Mouse (Mus musculus): ENCODE results near the gene Rnls.

The Rnls gene

DNA sequence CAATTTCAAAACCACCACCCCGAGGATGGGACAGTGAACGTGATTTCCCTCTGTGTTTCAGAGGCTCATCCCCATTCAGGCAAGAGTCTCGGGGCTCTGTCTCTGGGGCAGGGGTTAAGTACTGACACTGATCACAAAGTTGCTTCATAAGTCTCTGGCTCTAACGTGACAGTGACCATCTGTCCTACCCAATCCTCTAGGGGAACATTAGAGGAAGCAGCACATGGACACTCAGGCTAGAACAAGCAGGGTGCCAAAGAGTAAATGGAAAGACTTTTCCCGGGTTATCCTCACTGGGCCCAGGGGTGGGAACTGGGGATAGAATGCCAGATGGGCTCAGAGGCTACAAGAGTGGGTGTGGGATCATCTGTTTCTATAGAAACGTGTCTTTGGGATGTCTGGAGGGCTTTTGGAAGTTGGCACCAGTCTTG is 282.1 kb downstream of the Rnls start:
- no peak for DNase-seq (ENCODE audit: low read depth, low spot score)

DNA sequence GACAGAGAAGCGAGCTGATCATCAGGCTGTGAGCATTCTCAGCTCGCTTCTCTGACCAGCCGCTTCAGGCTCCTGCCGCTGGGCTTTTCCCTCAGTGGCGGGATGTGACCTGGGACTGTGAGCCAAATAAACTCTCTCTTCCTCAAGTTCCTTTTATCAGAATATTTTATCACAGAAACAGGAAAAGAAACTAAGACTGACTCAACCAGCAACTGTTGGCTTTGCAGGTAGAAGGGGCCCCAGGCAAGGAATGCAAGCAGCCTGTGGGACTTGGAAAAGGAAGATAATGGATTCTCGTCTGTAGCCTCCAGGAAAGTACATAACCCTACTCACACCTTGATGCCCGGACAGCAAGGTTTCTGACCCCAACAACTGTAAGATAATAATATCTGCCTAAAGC is 283.0 kb downstream of the Rnls start:
- no peak for DNase-seq (ENCODE audit: low read depth, low spot score)

DNA sequence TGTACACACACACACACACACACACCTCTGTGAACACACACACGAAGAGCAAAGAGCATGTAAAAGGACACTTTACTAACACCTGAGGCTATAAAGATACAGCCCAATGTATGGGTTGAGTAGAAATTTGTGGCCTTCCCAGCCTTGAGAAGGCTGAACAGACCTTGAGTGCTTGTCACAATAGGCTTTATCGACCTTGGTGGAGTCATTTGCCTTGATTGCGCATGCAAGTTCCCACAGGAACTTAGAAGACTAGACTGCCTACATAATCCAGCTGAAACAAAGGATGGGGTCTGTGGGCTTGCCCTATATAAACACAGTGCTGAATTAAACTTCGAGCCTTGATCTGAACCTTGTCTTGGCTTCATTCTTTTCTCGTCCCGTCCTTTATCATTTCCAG is 288.2 kb downstream of the Rnls start:
- no peak for DNase-seq (ENCODE audit: low read depth, low spot score)

DNA sequence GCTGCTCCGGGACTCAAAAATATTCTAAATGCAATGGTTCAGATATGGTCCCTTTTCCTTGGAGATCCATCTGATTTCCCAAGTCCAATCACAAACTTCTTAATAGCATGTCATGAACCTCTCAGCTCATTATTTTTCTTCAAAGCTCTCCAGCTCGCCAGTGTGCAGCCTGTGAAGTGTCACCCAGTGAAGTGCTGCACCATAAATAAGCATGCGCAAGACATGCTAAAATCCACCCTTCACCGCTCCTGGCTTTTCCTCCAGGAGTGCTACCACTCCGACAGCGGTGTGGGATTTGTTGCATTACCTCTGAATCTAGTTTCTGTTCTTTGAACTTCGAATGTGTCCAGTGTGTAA is 289.3 kb downstream of the Rnls start:
- DNase-seq (ENCODE audit: low read depth, low spot score) = no peak

DNA sequence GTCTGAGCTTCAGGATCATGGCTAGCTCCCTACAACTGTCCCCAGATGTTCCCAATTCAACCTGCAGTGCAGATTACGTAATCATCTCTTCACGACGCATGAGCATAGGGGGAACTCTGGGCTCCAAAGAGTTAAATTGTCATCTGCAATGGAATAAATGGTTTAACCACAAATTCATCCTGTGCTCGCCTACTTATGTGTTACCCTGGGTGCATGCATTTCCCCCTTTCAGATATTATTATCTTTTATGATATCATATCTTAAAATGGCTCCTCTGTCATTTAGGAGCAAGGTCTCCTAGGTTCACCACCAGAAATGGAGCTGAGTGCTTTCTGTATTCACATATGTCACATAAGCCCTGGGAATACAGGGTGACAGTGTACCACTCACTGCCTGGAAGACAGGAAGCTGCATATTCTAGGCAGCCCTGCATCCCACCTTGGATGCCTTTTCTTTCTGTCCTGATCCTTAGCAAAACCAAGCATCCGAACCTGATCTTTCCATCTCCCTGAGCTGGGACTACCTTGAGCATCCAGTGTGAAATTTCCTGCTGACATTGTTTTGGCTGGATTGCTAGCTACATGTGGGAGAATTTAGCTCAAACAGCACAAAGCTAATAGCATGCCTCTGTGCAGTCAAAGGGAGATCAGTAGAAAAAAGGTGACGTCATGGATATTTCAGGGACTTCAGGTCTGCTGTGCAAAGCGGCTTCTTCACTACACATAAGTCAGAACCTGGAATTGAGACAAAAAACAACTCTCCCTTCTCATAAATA is 289.9 kb downstream of the Rnls start:
- peak; percentile 61 for DNase-seq (ENCODE audit: low read depth, low spot score)

DNA sequence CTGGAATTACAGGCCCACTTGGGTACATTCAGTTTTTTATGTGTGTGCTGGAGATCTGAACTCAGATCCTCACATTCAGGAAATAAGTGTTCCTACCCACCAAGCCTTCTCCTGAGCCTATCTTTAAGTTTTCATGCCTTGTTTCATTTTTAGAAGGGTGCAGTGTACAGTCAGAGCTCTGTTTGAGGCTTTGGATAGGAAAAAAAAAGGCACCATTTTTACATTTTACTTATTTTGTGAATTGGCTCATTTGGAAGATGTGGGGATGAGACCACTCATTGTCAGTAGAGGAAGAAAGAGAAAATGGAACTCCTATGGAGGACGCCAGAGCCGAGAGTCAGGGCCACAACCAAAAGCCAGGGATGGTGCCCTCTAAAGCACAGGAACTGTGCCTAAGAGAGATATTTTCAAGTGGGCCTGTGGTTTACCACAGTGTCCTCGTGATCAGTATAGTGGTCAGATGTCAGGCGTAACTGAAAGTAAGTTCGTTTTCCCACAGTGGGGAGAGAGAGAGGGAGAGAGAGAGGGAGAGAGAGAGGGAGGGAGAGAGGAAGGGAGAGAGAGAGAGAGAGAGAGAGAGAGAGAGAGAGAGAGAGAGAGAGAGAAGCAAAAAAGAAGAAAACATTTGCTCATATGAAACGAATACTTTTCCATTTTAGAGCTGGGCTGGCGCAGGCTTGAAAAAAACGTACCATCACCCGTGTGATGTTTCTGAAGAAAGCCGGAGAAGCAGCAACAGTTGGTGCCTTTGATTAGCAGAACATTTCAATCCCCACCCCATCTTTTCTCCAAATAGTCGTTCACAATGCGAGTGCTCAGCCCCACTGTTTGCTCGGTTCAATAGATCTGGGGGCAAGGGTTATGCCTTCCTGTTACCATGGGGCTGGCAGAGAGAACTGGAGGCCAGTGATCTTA is 290.7 kb downstream of the Rnls start:
- DNase-seq (ENCODE audit: low read depth, low spot score) = no peak

DNA sequence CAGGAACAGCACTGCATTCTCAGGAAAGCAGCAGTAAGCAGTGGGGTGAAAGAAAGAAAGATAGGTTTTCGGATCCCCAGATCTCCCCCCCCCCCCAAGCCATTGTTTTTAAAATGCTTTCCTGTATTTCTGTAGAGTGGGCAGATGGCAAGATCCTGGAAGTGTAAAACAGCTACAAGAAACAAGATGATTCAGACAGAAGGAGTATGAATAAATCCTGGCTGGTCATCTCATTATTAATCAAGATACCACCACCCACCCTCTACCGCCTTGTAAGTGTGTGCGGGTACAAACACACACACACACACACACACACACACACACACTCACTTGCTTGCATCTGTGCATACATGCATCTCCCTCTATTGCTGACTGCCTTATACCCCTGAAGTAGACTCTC is 291.5 kb downstream of the Rnls start:
- DNase-seq (ENCODE audit: low read depth, low spot score) = no peak

DNA sequence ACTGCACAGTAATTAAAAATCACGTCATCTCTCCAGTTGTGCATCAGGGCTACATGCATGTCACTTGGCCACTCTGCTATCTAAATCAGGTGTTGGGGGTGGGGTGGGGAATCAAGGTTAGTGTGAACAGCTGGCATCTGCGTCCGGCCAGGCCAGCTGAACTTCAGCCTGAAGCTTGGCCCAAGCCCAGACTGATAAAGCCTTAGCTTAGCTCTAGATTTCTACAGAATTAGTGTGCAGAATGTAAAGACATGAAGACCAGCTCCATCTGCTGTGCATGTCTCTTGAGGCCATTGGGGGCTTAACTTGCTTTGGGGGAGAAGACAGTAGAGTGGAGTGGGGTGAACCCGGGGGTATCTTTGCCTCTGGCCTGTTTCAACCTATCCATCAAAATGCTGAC is 292.1 kb downstream of the Rnls start:
- DNase-seq (ENCODE audit: low read depth, low spot score) = no peak

DNA sequence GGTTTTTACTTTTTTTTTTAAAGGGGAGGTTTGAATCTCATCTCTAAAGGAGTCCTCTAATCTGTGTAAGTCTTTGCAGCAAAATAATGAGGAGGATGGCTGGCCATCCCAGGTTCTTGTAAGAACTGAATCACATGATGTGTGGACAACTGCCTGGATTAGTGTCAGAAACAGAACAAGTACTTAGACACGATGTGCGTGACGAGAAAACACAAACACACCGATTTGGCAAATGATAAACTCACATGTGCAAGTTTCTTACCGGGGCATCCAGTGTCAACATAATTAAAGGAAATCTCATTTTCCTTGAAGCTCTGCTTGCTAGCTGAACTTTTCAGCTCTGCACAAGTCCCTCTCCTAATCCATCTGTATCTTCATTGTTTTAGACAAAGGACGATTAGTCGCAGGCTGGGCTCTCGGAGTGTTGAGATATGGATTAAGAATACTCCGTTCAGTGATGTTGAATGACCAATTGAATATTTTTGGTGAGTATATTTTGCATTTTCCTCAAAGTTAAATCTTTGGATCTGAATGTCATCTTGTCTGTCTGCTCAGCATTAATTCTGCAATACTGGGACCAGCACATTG is 292.8 kb downstream of the Rnls start:
- no peak for DNase-seq (ENCODE audit: low read depth, low spot score)

DNA sequence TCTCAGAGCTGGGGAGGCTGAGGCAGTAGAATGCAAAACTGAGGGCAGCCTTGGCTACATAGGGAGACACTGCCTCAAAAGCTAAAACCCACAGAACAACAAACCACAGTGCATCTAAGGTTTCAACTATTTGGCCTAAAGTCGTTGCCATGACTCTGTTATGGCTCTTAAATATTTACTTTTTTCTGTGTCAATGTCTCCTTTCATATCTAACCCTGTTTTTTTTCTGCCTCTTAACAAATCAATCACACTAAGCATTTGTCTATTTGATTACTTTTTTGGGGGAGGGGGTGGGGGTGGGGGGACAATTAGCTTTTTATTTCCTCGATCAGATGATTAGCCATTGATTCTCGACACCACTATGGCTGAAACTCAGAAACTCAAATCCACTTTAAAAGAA is 294.4 kb downstream of the Rnls start:
- DNase-seq (ENCODE audit: low read depth, low spot score) = no peak

DNA sequence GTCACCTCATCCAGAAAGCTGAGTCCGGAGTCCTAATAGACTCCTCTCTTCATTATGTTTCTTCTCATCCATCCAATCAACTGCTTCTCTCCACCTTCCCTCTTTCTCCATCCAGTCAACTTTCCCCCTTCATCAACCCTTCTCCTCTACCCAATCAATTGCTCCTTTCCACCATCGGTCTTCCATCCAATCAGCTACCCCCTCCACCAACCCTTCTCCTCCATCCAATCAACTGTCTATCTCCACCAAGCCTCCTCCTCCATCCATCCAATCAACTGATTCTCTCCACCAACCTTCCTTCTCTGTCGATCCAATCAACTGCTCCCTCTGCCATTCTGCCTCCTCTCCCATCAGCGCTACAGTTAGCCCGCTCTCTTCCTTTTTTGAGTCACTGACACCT is 295.5 kb downstream of the Rnls start:
- DNase-seq (ENCODE audit: low read depth, low spot score) = no peak

DNA sequence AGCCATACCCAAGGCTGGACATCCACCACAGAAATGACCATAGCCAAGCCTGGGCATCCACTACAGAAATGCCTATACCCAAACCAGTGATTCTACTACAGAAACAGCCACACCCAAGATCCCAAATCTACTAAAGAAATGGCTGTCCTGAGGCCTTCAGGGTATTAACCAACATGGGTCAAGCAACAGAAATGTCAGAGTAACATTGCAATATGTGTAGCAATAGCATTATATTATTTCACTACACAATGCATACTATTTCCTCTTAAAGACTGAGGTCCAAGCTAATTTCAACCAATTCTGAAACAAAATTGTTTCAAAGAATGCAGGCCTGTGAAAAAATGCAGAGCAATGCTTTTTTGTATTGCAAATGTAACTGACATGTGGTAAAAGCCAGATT is 299.5 kb downstream of the Rnls start:
- DNase-seq (ENCODE audit: low read depth, low spot score) = no peak

DNA sequence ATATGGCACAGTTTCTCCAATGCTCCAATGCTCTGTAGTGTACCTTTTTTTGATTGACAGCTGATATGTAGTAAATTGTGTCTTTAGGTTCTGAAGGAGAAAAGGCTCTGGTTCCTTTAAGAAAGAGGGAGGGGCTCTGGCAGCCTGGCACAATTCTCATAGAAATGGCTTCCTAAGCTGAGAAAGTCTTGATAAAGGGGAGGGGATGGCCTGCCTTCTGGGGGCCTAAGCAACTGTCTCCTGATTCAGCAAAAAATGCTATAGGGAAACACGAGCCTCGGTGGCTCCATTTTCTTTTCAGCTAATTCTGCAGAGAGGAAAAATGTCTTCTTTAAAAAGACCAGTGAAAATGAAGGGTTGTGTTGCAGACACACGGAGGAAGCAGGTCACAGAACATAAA is 300.8 kb downstream of the Rnls start:
- DNase-seq (ENCODE audit: low read depth, low spot score) = no peak

DNA sequence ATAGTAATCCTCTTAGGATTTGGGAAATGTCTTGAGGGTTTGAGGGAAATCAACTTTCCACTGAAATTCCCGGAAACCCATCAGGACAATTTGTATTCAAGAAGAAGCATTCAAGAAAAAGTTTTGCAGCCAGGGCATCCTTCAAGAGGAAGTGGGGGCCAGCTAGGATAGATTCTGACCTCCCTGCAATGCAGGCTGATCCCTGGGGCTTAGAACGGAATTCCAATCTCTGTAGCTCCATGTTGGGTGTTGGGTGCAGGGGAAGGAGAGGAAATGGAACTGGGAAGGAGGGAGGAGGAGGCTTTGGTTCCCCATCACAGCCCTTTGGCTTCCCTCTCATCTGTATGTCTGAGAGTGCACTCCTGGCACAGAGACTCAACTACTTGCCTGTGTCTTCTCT is 303.2 kb downstream of the Rnls start:
- DNase-seq (ENCODE audit: low read depth, low spot score) = no peak

DNA sequence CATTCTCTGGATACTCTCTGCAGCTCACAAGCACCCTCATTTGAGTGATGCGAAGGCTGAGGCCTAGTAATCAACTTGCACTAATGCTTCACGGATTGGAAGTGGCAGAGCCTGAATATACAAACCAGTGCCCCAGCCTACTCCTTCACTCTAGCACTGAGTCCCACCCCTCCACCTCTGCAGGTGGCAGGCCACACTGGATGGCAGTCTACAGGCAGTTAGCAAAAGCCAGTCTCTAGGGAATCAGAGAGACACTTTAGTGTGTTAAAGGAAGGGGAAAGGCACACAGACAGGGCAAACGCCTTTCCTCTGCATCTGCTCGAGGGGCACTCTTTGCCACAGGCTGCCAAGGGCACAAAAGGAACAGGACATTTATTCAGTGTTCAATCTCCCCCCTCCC is 304.1 kb downstream of the Rnls start:
- DNase-seq (ENCODE audit: low read depth, low spot score) = no peak

Data from telencephalon, adult 2 months (tissue).